Mouse (Mus musculus) C2C12 (cell line): ENCODE measurements around the gene Txndc12. TPM values are rescaled to one million over a fixed set of nuclear protein-coding genes. Genes with fewer than 3 reads are reported as not detected.

Experiments
- H3K27me3 ChIP-seq: one replicate; pipeline ENCODE4 v1.6.1; 2011; ENCODE audit not compliant: control insufficient read depth, insufficient read depth, insufficient read length
- H3K36me3 ChIP-seq: one replicate; pipeline ENCODE4 v1.6.1; 2011; ENCODE audit not compliant: control insufficient read depth, insufficient read depth
- H3K4me3 ChIP-seq: one replicate; pipeline ENCODE4 v1.5.1; 2011; ENCODE audit warnings: mild to moderate bottlenecking, control low read depth; ENCODE audit not compliant: poor library complexity, insufficient read depth, severe bottlenecking
- H3K79me2 ChIP-seq: one replicate; pipeline ENCODE4 v1.6.1; 2011; ENCODE audit not compliant: control insufficient read depth, insufficient read depth
- H3K79me3 ChIP-seq: one replicate; pipeline ENCODE4 v1.6.1; 2011; ENCODE audit warnings: low read depth, control low read depth
- H3ac ChIP-seq: one replicate; pipeline ENCODE3; 2011; ENCODE audit warnings: low read depth; ENCODE audit not compliant: control insufficient read depth, insufficient read length
- CEBPB ChIP-seq: IDR thresholded peaks from one replicate; pipeline ENCODE4 v1.6.1; 2011; ENCODE audit warnings: low read depth, mild to moderate bottlenecking, control low read depth, moderate library complexity
- CTCF ChIP-seq: IDR thresholded peaks from one replicate; pipeline ENCODE4 v1.5.1; 2011; ENCODE audit not compliant: control insufficient read depth, insufficient read depth, insufficient read length
- FOSL1 ChIP-seq: IDR thresholded peaks from one replicate; pipeline ENCODE4 v1.8.0; 2011; ENCODE audit warnings: mild to moderate bottlenecking, low read length; ENCODE audit not compliant: poor library complexity, insufficient read depth, severe bottlenecking
- MAX ChIP-seq: IDR thresholded peaks from one replicate; pipeline ENCODE4 v1.6.1; 2011; ENCODE audit warnings: mild to moderate bottlenecking, control low read depth
- MYOD1 ChIP-seq: IDR thresholded peaks from one replicate; pipeline ENCODE4 v1.6.1; 2011; ENCODE audit warnings: low read depth; ENCODE audit not compliant: control insufficient read depth, insufficient read length
- MYOG ChIP-seq: IDR thresholded peaks from one replicate; pipeline ENCODE4 v1.6.1; 2011; ENCODE audit not compliant: control insufficient read depth, insufficient read length; ENCODE audit errors: extremely low read depth
- USF1 ChIP-seq: IDR thresholded peaks from one replicate; pipeline ENCODE4 v1.6.1; 2011; ENCODE audit warnings: low read depth, mild to moderate bottlenecking, control low read depth, moderate library complexity
- polyA plus RNA-seq: library from polyadenylated mRNA; unstranded; fragments of >200 nt; fragmentation: generic; extraction: Trizol; gene quantifications from one replicate; pipeline ENCODE4 v1.2.1, GENCODE M21; 2012; ENCODE audit warnings: missing spikeins

Gene Txndc12
- polyA plus RNA-seq, 1 experiment = 51.1 TPM

DNA sequence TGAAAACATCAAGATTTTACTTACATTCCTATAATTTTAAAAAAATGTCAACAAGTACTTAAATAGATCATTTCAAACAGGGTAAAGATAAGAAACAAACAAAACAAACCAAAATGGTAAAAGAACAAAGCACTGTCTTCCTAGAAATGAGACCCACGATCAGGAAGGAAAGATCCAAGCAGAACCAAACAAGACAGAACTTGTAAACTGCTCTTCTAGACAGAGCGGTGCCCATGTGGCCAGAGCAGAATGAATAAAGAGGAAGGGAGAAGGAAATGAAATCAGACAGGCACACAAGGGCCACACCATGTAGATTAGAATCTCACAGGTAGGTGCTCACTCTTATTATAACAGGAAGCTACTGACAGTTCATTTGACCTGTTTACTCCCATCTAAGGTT is 7.8 kb upstream of the Txndc12 start:
- no peak overlapping the region for H3ac ChIP-seq
- H3K79me3 ChIP-seq = peaks cover 11% of the 10 kb centered on the region
- TF ChIP-seq MYOG (no peak), USF1 (no peak), CTCF (no peak), MAX (no peak), MYOD1 (no peak), CEBPB (no peak), FOSL1 (no peak)
- peaks cover 70% of the 10 kb centered on the region for H3K36me3 ChIP-seq
- H3K79me2 ChIP-seq = peaks cover 23% of the 10 kb centered on the region
- no peaks in the 10 kb centered on the region for H3K27me3 ChIP-seq
- H3K4me3 ChIP-seq = no peak overlapping the region

DNA sequence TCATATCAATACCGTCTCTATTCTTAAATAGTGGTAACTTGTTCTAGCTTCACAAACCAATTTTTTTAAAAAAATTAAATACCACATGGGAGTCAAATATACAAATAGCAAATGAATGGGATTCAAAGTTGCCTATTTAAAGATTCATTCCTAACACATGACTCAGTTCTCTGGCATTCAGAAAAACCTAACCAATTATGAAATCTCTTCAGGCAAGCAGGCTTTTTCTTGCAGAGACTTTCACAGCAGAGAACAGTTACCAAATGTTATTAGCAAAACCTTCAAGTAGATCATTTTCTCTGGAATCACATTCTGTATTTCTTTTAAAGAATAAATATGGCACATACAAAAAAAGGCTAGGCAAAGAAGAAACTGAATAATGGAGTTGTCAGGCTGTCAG is 3.7 kb upstream of the Txndc12 start:
- TF ChIP-seq USF1 (no peak), FOSL1 (no peak), CTCF (no peak), MYOG (no peak), MYOD1 (no peak), CEBPB (peak; percentile 60)
- H3K27me3 ChIP-seq = no peaks in the 10 kb centered on the region
- H3K79me2 ChIP-seq = peaks cover 51% of the 10 kb centered on the region
- peaks cover 32% of the 10 kb centered on the region for H3K36me3 ChIP-seq
- H3K4me3 ChIP-seq = no peak overlapping the region
- no peak overlapping the region for H3ac ChIP-seq
- H3K79me3 ChIP-seq = peaks cover 31% of the 10 kb centered on the region

DNA sequence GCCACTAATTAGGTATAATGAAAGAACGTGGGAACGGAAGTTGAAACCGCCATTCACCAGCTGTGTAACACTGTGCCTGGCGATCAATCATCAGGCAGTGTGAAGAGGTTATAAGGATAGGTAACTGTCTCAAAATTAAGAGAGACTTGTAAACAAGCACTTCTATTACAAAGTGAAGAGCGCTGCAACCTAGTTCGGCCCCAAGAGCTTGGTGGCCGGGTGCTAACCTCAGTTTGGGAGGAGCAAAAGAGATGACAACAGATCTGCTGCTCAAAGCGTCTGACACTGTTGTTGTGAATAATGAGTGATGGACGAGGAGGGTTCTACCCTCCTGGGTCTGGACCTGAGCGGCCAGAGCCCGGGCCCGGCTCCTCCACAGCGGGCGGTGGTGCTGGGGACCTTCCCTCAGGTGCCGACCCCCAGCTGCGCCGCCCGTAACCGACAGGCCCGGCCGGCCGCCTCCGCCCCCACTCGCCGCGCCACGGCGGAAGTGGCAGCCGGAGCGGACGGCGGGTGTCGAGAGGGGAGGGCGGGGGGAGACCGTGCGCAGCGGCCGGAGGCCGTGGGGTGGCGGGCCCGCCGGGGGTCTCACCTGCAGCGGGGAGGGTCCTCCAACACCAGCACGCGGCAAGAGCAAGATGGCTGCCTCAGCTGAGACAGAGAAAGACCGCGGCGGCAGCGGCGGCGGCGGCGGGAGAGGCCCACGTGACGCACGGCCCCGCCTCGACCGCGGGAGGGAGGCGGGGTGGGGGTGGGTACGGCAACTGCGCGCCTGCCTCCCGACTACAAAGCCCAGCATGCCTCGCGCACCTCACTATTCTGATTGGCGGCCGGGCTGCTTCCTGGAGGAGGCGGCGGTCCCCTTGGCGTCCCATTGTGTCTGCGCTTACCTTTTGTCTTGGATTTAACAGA is 1.2 kb upstream of the Txndc12 start, which contains the start of gene Btf3l4:
Gene Btf3l4 (minus strand): TSS at position 699 of the 912 bp plus-strand sequence.
- H3K27me3 ChIP-seq = no peaks in the 10 kb centered on the region
- peaks cover 16% of the 10 kb centered on the region for H3K36me3 ChIP-seq
- H3K79me2 ChIP-seq = peaks cover 75% of the 10 kb centered on the region
- TF ChIP-seq MAX = peak; percentile 55
- TF ChIP-seq CTCF = no peak
- peak; percentile 79 for TF ChIP-seq USF1
- peak within 1 kb of the TSS; percentile 86 for H3ac ChIP-seq
- peak within 1 kb of the TSS; percentile 65 for H3K4me3 ChIP-seq
- peaks cover 35% of the 10 kb centered on the region for H3K79me3 ChIP-seq

DNA sequence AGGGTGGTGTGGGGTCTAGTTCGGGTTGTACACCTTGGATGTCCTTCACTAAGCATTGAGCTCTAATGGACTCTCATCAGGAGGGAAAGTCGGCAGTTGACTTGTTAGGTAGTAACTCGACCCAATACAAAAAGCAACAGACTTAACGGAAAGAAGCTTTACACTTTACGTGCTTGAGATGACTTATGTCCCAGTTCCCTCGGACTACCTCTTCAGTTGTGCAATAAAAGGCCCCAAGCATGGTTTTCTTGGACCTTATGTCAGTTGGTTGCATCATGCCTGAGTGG is 630 bp upstream of the Txndc12 start:
- Histone ChIP-seq H3ac (peak overlapping the region; percentile 63), H3K27me3 (no peaks in the 10 kb centered on the region), H3K79me2 (peaks cover 81% of the 10 kb centered on the region), H3K4me3 (peak overlapping the region; percentile 65), H3K79me3 (peaks cover 37% of the 10 kb centered on the region), H3K36me3 (peaks cover 11% of the 10 kb centered on the region)
- peak; percentile 73 for TF ChIP-seq CEBPB
- TF ChIP-seq FOSL1 = no peak

DNA sequence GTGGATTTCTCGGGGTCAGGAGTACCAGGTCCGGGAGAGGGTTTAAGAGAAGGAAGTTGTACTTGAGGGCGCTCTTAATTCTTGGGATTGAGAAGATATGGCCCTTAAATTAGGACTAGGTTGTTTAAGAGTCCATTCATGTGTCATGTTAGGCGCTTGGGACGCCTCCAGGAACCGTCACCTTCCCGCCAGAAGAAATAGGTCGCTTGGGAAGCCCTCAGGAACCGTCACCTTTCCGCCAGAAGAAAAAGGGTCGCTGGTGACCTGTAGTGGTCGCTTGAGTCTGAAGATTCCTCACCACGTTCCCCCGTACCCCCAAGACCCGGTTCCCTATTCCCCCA is 540 bp downstream of the Txndc12 start:
- Histone ChIP-seq H3K27me3 (no peaks in the 10 kb centered on the region), H3ac (peak overlapping the region; percentile 89), H3K79me2 (peaks cover 81% of the 10 kb centered on the region), H3K36me3 (peaks cover 5% of the 10 kb centered on the region), H3K79me3 (peaks cover 37% of the 10 kb centered on the region), H3K4me3 (peak overlapping the region; percentile 65)
- TF ChIP-seq USF1 = no peak

DNA sequence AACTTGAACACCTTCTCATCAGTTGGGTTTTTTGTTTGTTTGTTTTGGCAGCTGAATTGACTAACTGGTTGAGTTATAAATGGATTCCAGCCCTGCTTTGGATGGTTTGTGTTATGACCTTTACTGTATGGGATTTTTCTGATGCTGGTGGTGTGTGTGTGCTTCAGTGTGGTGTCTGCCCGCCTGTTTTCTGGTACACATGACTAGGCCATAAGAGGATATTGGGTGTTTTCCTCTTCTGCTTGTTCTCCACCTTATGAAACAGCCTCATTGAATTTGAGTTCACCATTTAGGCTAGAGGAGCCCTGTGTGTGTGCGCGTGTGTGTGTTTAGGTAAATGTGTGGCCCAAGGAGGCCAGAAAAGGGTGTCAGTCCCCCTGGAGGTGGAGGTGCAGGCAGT is 1.1 kb downstream of the Txndc12 start:
- H3ac ChIP-seq = peak overlapping the region; percentile 45
- no peaks in the 10 kb centered on the region for H3K36me3 ChIP-seq
- peak overlapping the region; percentile 65 for H3K4me3 ChIP-seq
- peaks cover 35% of the 10 kb centered on the region for H3K79me3 ChIP-seq
- no peaks in the 10 kb centered on the region for H3K27me3 ChIP-seq
- TF ChIP-seq CEBPB (no peak), MYOD1 (no peak), MYOG (no peak), MAX (no peak), FOSL1 (no peak), CTCF (no peak), USF1 (no peak)
- peaks cover 81% of the 10 kb centered on the region for H3K79me2 ChIP-seq
